Mouse (Mus musculus): Measurements from ENCODE around the gene 1700015F17Rik. TPM values are rescaled to one million over a fixed set of nuclear protein-coding genes. Genes with fewer than 3 reads are reported as not detected.

Gene 1700015F17Rik
- polyA plus RNA-seq, 1 experiment from 2014 or later, result not detected

- Histone ChIP-seq H3K4me2 (ENCODE audit: low read length) (no peak overlapping the region), H3K27me3 (replicated peaks; ENCODE audit: control insufficient read depth, insufficient read depth, low read length) (no peaks in the 10 kb centered on the region), H3K36me3 (ENCODE audit: control insufficient read depth, insufficient read depth, low read length) (peaks cover 22% of the 10 kb centered on the region), H3K9ac (ENCODE audit: low read length) (no peak overlapping the region), H3K4me1 (replicated peaks; ENCODE audit: control insufficient read depth, insufficient read depth, low read length) (no peaks in the 10 kb centered on the region), H3K4me3 (ENCODE audit: low read depth, low read length) (no peak overlapping the region), H3K27ac (ENCODE audit: low read depth) (no peak overlapping the region), H3K9me3 (ENCODE audit: control insufficient read depth, low read length) (no peaks in the 10 kb centered on the region)
- WGBS, result 87% methylated on average over 13 of the region's 13 CpGs
- DNase-seq (ENCODE audit: low spot score) (no peak), ATAC-seq (replicated peaks; ENCODE audit: low FRiP score, low TSS enrichment, low read depth) (no peak)
These were observed 25.5 kb upstream of the 1700015F17Rik start for GRCm38 (mm10) chr5:5504456-5504855.

- no peak for DNase-seq (ENCODE audit: low spot score)
- Histone ChIP-seq H3K27me3 (replicated peaks; ENCODE audit: control insufficient read depth, insufficient read depth, low read length) (no peaks in the 10 kb centered on the region), H3K4me3 (ENCODE audit: low read depth, low read length) (no peak overlapping the region), H3K27ac (ENCODE audit: low read depth) (no peak overlapping the region), H3K4me2 (ENCODE audit: low read length) (no peak overlapping the region), H3K4me1 (replicated peaks; ENCODE audit: control insufficient read depth, insufficient read depth, low read length) (no peaks in the 10 kb centered on the region), H3K9me3 (ENCODE audit: control insufficient read depth, low read length) (no peaks in the 10 kb centered on the region), H3K9ac (ENCODE audit: low read length) (no peak overlapping the region), H3K36me3 (ENCODE audit: control insufficient read depth, insufficient read depth, low read length) (peaks cover 19% of the 10 kb centered on the region)
- no peak for ATAC-seq (replicated peaks; ENCODE audit: low FRiP score, low TSS enrichment, low read depth)
- WGBS, result 89% methylated on average over 4 of the region's 4 CpGs
These were observed 24.4 kb upstream of the 1700015F17Rik start for GRCm38 (mm10) chr5:5503381-5503780.

GRCm38 (mm10) chr5:5501583-5501982 is 22.6 kb upstream of the 1700015F17Rik start:
- H3K4me1 ChIP-seq (replicated peaks; ENCODE audit: control insufficient read depth, insufficient read depth, low read length), result no peaks in the 10 kb centered on the region
- DNase-seq (ENCODE audit: low spot score), result no peak
- H3K27ac ChIP-seq (ENCODE audit: low read depth), result no peak overlapping the region
- H3K4me2 ChIP-seq (ENCODE audit: low read length), result no peak overlapping the region
- H3K36me3 ChIP-seq (ENCODE audit: control insufficient read depth, insufficient read depth, low read length), result peaks cover 7% of the 10 kb centered on the region; the same call in 1 of the 2 replicates
- no peak overlapping the region for H3K9ac ChIP-seq (ENCODE audit: low read length)
- no peak overlapping the region for H3K4me3 ChIP-seq (ENCODE audit: low read depth, low read length)
- 85% methylated on average over 2 of the region's 2 CpGs for WGBS
- no peak for ATAC-seq (replicated peaks; ENCODE audit: low FRiP score, low TSS enrichment, low read depth)
- H3K9me3 ChIP-seq (ENCODE audit: control insufficient read depth, low read length), result no peaks in the 10 kb centered on the region
- no peaks in the 10 kb centered on the region for H3K27me3 ChIP-seq (replicated peaks; ENCODE audit: control insufficient read depth, insufficient read depth, low read length)

- no peak overlapping the region for H3K4me3 ChIP-seq (ENCODE audit: low read depth, low read length)
- H3K27me3 ChIP-seq (replicated peaks; ENCODE audit: control insufficient read depth, insufficient read depth, low read length), result no peaks in the 10 kb centered on the region
- H3K36me3 ChIP-seq (ENCODE audit: control insufficient read depth, insufficient read depth, low read length), result no peaks in the 10 kb centered on the region
- DNase-seq (ENCODE audit: low spot score) (no peak), ATAC-seq (replicated peaks; ENCODE audit: low FRiP score, low TSS enrichment, low read depth) (no peak)
- H3K27ac ChIP-seq (ENCODE audit: low read depth), result no peak overlapping the region
- H3K4me2 ChIP-seq (ENCODE audit: low read length), result no peak overlapping the region
- 68% methylated on average over 3 of the region's 3 CpGs for WGBS
- no peaks in the 10 kb centered on the region for H3K9me3 ChIP-seq (ENCODE audit: control insufficient read depth, low read length)
- no peak overlapping the region for H3K9ac ChIP-seq (ENCODE audit: low read length)
- H3K4me1 ChIP-seq (replicated peaks; ENCODE audit: control insufficient read depth, insufficient read depth, low read length), result no peaks in the 10 kb centered on the region
These were observed 17.4 kb upstream of the 1700015F17Rik start for GRCm38 (mm10) chr5:5496393-5496792.

GRCm38 (mm10) chr5:5495042-5495441 is 16.1 kb upstream of the 1700015F17Rik start:
- DNase-seq (ENCODE audit: low spot score) (no peak), ATAC-seq (replicated peaks; ENCODE audit: low FRiP score, low TSS enrichment, low read depth) (no peak)
- no peak overlapping the region for H3K27ac ChIP-seq (ENCODE audit: low read depth)
- H3K4me2 ChIP-seq (ENCODE audit: low read length), result no peak overlapping the region
- no peak overlapping the region for H3K4me3 ChIP-seq (ENCODE audit: low read depth, low read length)
- 83% methylated on average over 4 of the region's 4 CpGs for WGBS
- H3K9me3 ChIP-seq (ENCODE audit: control insufficient read depth, low read length), result no peaks in the 10 kb centered on the region
- H3K36me3 ChIP-seq (ENCODE audit: control insufficient read depth, insufficient read depth, low read length), result no peaks in the 10 kb centered on the region
- H3K4me1 ChIP-seq (replicated peaks; ENCODE audit: control insufficient read depth, insufficient read depth, low read length), result no peaks in the 10 kb centered on the region
- no peak overlapping the region for H3K9ac ChIP-seq (ENCODE audit: low read length)
- no peaks in the 10 kb centered on the region for H3K27me3 ChIP-seq (replicated peaks; ENCODE audit: control insufficient read depth, insufficient read depth, low read length)

GRCm38 (mm10) chr5:5494269-5495005 is 15.5 kb upstream of the 1700015F17Rik start:
- no peak overlapping the region for H3K4me2 ChIP-seq (ENCODE audit: low read length)
- H3K27me3 ChIP-seq (replicated peaks; ENCODE audit: control insufficient read depth, insufficient read depth, low read length), result no peaks in the 10 kb centered on the region
- H3K9me3 ChIP-seq (ENCODE audit: control insufficient read depth, low read length), result no peaks in the 10 kb centered on the region
- WGBS, result 40% methylated on average over 16 of the region's 16 CpGs
- no peaks in the 10 kb centered on the region for H3K4me1 ChIP-seq (replicated peaks; ENCODE audit: control insufficient read depth, insufficient read depth, low read length)
- no peak overlapping the region for H3K9ac ChIP-seq (ENCODE audit: low read length)
- no peak overlapping the region for H3K27ac ChIP-seq (ENCODE audit: low read depth)
- ATAC-seq (replicated peaks; ENCODE audit: low FRiP score, low TSS enrichment, low read depth) (0 out of 2 replicates have a peak, but pooled peaks have one; percentile 47), DNase-seq (ENCODE audit: low spot score) (no peak)
- no peaks in the 10 kb centered on the region for H3K36me3 ChIP-seq (ENCODE audit: control insufficient read depth, insufficient read depth, low read length)
- no peak overlapping the region for H3K4me3 ChIP-seq (ENCODE audit: low read depth, low read length)

- H3K9me3 ChIP-seq (ENCODE audit: control insufficient read depth, low read length), result no peaks in the 10 kb centered on the region
- WGBS, result 94% methylated on average over 4 of the region's 4 CpGs
These were observed 13.2 kb upstream of the 1700015F17Rik start for GRCm38 (mm10) chr5:5492163-5492562.

GRCm38 (mm10) chr5:5486071-5486470 is 7.1 kb upstream of the 1700015F17Rik start:
- Histone ChIP-seq H3K4me1 (replicated peaks; ENCODE audit: control insufficient read depth, insufficient read depth, low read length) (no peaks in the 10 kb centered on the region), H3K27me3 (replicated peaks; ENCODE audit: control insufficient read depth, insufficient read depth, low read length) (no peaks in the 10 kb centered on the region), H3K36me3 (ENCODE audit: control insufficient read depth, insufficient read depth, low read length) (no peaks in the 10 kb centered on the region), H3K27ac (ENCODE audit: low read depth) (no peak overlapping the region), H3K4me3 (ENCODE audit: low read depth, low read length) (no peak overlapping the region), H3K9me3 (ENCODE audit: control insufficient read depth, low read length) (no peaks in the 10 kb centered on the region), H3K9ac (ENCODE audit: low read length) (no peak overlapping the region), H3K4me2 (ENCODE audit: low read length) (no peak overlapping the region)
- DNase-seq (ENCODE audit: low spot score) (no peak), ATAC-seq (replicated peaks; ENCODE audit: low FRiP score, low TSS enrichment, low read depth) (no peak)
- 54% methylated on average over 3 of the region's 3 CpGs for WGBS

More at GRCm38 (mm10) chr5:5492163-5492562, 13.2 kb upstream of the 1700015F17Rik start:
- DNase-seq (ENCODE audit: low spot score) (no peak), ATAC-seq (replicated peaks; ENCODE audit: low FRiP score, low TSS enrichment, low read depth) (no peak)
- Histone ChIP-seq H3K4me1 (replicated peaks; ENCODE audit: control insufficient read depth, insufficient read depth, low read length) (no peaks in the 10 kb centered on the region), H3K4me2 (ENCODE audit: low read length) (no peak overlapping the region), H3K36me3 (ENCODE audit: control insufficient read depth, insufficient read depth, low read length) (no peaks in the 10 kb centered on the region), H3K27ac (ENCODE audit: low read depth) (no peak overlapping the region), H3K9ac (ENCODE audit: low read length) (no peak overlapping the region), H3K27me3 (replicated peaks; ENCODE audit: control insufficient read depth, insufficient read depth, low read length) (no peaks in the 10 kb centered on the region), H3K4me3 (ENCODE audit: low read depth, low read length) (no peak overlapping the region)

- Histone ChIP-seq H3K27ac (ENCODE audit: low read depth) (no peak overlapping the region), H3K27me3 (replicated peaks; ENCODE audit: control insufficient read depth, insufficient read depth, low read length) (no peaks in the 10 kb centered on the region), H3K4me1 (replicated peaks; ENCODE audit: control insufficient read depth, insufficient read depth, low read length) (no peaks in the 10 kb centered on the region), H3K4me3 (ENCODE audit: low read depth, low read length) (no peak overlapping the region), H3K9me3 (ENCODE audit: control insufficient read depth, low read length) (no peaks in the 10 kb centered on the region), H3K36me3 (ENCODE audit: control insufficient read depth, insufficient read depth, low read length) (no peaks in the 10 kb centered on the region), H3K9ac (ENCODE audit: low read length) (no peak overlapping the region), H3K4me2 (ENCODE audit: low read length) (no peak overlapping the region)
- 66% methylated on average over 9 of the region's 9 CpGs for WGBS
- DNase-seq (ENCODE audit: low spot score), result no peak
- no peak for ATAC-seq (replicated peaks; ENCODE audit: low FRiP score, low TSS enrichment, low read depth)
These were observed 4.4 kb upstream of the 1700015F17Rik start for GRCm38 (mm10) chr5:5483254-5483858.

Measured in intestine, embryonic 14.5 days (tissue).